Mouse (Mus musculus) stomach, postnatal 0 days (tissue): ENCODE measurements around the gene Sec14l4. TPM values are rescaled to one million over a fixed set of nuclear protein-coding genes. Genes with fewer than 3 reads are reported as not detected.

Source experiments
- ATAC-seq: fragments of 200-750 bp; cut with Nextera tagmentation; 2 replicates; pipeline ENCODE4 v1.8.0; 2017; ENCODE audit not compliant: low FRiP score, low TSS enrichment
- DNase-seq: peaks from one replicate; pipeline ENCODE4 v3.0.0-alpha.2; 2016; ENCODE audit warnings: low spot score
- H3K27ac ChIP-seq: fragments of 300-500 bp; sonication (generic); replicated peaks from 2 replicates; pipeline ENCODE4 v1.5.1; 2014; ENCODE audit warnings: mild to moderate bottlenecking, control low read depth
- H3K27me3 ChIP-seq: fragments of 300-500 bp; sonication (generic); 2 replicates; pipeline ENCODE4 v1.6.1; 2014; ENCODE audit warnings: low read length; ENCODE audit not compliant: control insufficient read depth, insufficient read depth
- H3K36me3 ChIP-seq: fragments of 300-500 bp; sonication (generic); 2 replicates; pipeline ENCODE4 v1.6.1; 2014; ENCODE audit warnings: low read length, mixed read lengths; ENCODE audit not compliant: control insufficient read depth, insufficient read depth
- H3K4me1 ChIP-seq: fragments of 300-500 bp; sonication (generic); replicated peaks from 2 replicates; pipeline ENCODE4 v1.6.1; 2014; ENCODE audit warnings: antibody characterized with exemption; ENCODE audit not compliant: control insufficient read depth, insufficient read depth
- H3K4me2 ChIP-seq: fragments of 300-500 bp; sonication (generic); replicated peaks from 2 replicates; pipeline ENCODE4 v1.6.1; 2014; ENCODE audit warnings: low read depth, mild to moderate bottlenecking, control low read depth, moderate library complexity
- H3K4me3 ChIP-seq: fragments of 300-500 bp; sonication (generic); 2 replicates; pipeline ENCODE4 v1.5.1; 2014; ENCODE audit warnings: low read depth, low read length, control low read depth
- H3K9ac ChIP-seq: fragments of 300-500 bp; sonication (generic); 2 replicates; pipeline ENCODE4 v1.6.1; 2014; ENCODE audit warnings: mild to moderate bottlenecking, low read length, control low read depth, mixed read lengths
- H3K9me3 ChIP-seq: fragments of 300-500 bp; sonication (generic); 2 replicates; pipeline ENCODE4 v1.6.1; 2016; ENCODE audit warnings: low read length; ENCODE audit not compliant: control insufficient read depth
- CTCF ChIP-seq: IDR thresholded peaks from 2 replicates; pipeline ENCODE4 v1.5.1; 2016; ENCODE audit warnings: antibody characterized with exemption, low read depth, mild to moderate bottlenecking, moderate library complexity
- EP300 ChIP-seq: optimal IDR thresholded peaks from 2 replicates; pipeline ENCODE3; 2016; ENCODE audit warnings: antibody characterized with exemption
- WGBS: fragments of 180-500 bp; shearing (Covaris S2); extraction: QIAGEN DNeasy Blood & Tissue Kit; methylation state at CpG from one replicate; pipeline ENCODE4 v1.1.7; 2014; 5-methylcytosine and 5-hydroxymethylcytosine counted together
- polyA plus RNA-seq: library from polyadenylated mRNA; unstranded; fragments of >200 nt; fragmentation: Nextera tagmentation; extraction: Ambion mirVana; gene quantifications from 2 replicates; pipeline ENCODE4 v1.2.1, GENCODE M21; 2015

Gene Sec14l4
- polyA plus RNA-seq, 1 experiment from 2014 or later: 2.5 TPM

DNA sequence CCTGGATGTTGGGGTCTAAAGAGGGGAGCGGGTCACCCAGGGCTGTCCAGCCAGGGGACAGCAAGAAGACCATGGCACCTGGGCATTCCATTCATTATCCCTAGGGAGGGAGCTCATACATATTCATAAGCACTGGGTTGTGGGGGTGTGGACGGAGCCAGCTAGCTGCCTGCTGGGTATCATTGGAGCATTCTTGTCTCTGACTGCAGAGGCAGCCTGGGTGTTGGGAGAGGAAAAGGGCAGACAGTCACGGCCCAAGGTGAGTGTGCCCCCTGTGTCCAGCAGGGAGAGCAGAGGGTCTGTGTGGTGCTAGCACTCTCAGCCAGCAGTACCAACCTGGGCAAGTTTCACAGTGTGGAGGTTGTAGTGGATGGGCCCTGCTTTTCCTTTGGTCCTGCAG is 41.5 kb upstream of the Sec14l4 start:
- H3K9me3 ChIP-seq: no peaks in the 10 kb centered on the region
- no peaks in the 10 kb centered on the region for H3K27me3 ChIP-seq
- 64% methylated on average over 3 of the region's 3 CpGs for WGBS
- ATAC-seq (no peak; the same call in 1 of the 2 replicates), DNase-seq (no peak)
- H3K4me1 ChIP-seq: 0 out of 2 replicates have a peak, but pooled peaks cover 2% of the 10 kb centered on the region
- H3K9ac ChIP-seq: no peak overlapping the region
- no peak for TF ChIP-seq CTCF
- TF ChIP-seq EP300: no peak
- H3K27ac ChIP-seq: no peak overlapping the region
- H3K36me3 ChIP-seq: no peaks in the 10 kb centered on the region
- no peak overlapping the region for H3K4me3 ChIP-seq
- no peak overlapping the region for H3K4me2 ChIP-seq

DNA sequence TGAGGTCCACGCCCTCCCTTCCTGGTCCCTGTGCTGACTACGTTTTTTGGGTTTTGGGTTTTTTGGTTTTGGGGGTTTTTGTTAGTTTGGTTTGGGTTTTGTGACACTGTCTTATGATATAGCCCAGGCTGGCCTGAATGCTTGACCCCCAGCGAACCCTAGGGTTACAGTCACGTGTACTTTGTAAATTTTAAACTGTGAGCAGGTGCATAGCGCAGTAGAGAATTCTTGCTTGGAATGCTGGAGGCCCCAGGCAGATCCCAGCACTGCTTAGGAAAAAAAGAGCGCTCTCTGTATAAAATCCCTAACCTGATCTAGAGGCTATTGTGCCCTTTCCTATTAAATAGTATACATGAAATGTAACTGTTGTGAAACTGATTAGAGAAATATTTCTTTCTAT is 38.1 kb upstream of the Sec14l4 start:
- no peak for ATAC-seq
- 70% methylated on average over 6 of the region's 6 CpGs for WGBS
- H3K4me2 ChIP-seq: no peak overlapping the region
- no peak for TF ChIP-seq EP300
- TF ChIP-seq CTCF: no peak
- H3K4me1 ChIP-seq: no peaks in the 10 kb centered on the region
- H3K9me3 ChIP-seq: no peaks in the 10 kb centered on the region
- H3K36me3 ChIP-seq: no peaks in the 10 kb centered on the region
- H3K4me3 ChIP-seq: no peak overlapping the region
- H3K27ac ChIP-seq: no peak overlapping the region
- H3K9ac ChIP-seq: no peak overlapping the region
- 0 out of 2 replicates have a peak, but pooled peaks cover 3% of the 10 kb centered on the region for H3K27me3 ChIP-seq
- DNase-seq: no peak

DNA sequence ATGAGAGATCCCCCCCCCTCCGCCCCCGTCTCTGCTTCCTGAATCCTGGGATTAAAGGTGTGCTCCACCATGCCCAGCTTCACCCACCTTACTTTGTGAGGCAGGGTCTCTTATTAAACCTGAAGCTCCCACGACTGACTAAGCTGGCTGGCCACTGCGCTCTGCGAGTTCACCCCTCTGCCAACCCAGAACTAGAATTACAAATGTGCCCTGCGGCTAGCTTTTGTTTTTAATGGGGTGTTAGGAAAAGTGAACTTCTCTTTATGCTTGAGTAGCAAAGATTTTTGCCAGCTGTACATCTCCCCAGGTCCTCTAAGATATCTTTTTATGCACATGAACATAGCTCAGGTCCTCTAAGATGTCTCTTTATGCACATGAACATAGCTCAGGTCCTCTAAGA is 37.3 kb upstream of the Sec14l4 start:
- no peaks in the 10 kb centered on the region for H3K36me3 ChIP-seq
- H3K4me3 ChIP-seq: no peak overlapping the region
- no peaks in the 10 kb centered on the region for H3K4me1 ChIP-seq
- no peaks in the 10 kb centered on the region for H3K9me3 ChIP-seq
- no peak overlapping the region for H3K27ac ChIP-seq
- peaks cover 5% of the 10 kb centered on the region for H3K27me3 ChIP-seq
- ATAC-seq (no peak), DNase-seq (no peak)
- H3K4me2 ChIP-seq: no peak overlapping the region
- TF ChIP-seq EP300 (no peak), CTCF (no peak)
- 89% methylated on average over 6 of the region's 6 CpGs for WGBS
- H3K9ac ChIP-seq: no peak overlapping the region

DNA sequence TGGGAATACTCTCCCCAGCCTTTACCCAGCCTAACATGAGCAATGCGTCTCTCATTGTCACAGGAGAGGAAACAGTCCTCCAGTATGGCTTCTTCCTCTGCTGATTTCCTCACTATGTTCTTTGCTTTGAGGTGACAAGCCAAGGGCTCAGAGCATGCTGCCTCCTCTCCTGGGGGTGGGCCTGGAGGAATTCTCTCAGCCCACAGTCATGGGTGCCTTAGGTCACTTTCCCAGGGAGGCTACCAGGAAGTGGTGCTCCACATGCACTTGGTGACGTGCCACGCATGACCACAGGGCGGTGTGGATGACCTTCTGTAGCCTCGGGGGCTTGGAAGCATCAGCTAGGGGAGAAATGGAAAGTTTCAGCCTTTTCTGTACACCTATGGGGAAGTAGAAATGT is 35.8 kb upstream of the Sec14l4 start:
- 81% methylated on average over 5 of the region's 5 CpGs for WGBS
- Histone ChIP-seq H3K9ac (no peak overlapping the region), H3K9me3 (no peaks in the 10 kb centered on the region), H3K4me2 (no peak overlapping the region), H3K27me3 (peaks cover 5% of the 10 kb centered on the region), H3K4me1 (no peaks in the 10 kb centered on the region), H3K36me3 (no peaks in the 10 kb centered on the region), H3K27ac (no peak overlapping the region), H3K4me3 (no peak overlapping the region)
- no peak for DNase-seq
- TF ChIP-seq EP300 (no peak), CTCF (no peak)
- ATAC-seq: peak; percentile 33; the same call in 1 of the 2 replicates

DNA sequence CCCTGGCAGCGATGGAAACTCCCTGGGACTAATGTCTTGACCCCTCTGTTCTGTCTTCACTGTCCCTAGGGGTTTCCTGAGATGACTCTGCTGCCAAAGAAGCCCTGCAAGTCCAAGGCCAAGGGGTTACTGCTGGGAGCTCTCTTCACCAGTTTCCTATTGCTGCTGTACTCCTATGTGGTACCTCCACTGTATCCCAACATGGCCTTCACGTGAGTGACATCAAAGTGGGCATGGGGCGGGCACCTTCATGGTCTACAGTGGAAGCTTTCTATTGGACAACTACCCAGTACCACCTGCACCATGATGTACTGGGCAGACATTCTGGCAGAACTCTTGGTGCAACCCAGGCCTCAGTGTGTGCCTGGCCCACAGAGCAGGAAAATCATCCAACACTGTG is 34.4 kb upstream of the Sec14l4 start:
- Histone ChIP-seq H3K4me3 (no peak overlapping the region), H3K27me3 (peaks cover 5% of the 10 kb centered on the region), H3K36me3 (no peaks in the 10 kb centered on the region), H3K27ac (no peak overlapping the region), H3K9me3 (no peaks in the 10 kb centered on the region), H3K4me2 (no peak overlapping the region), H3K9ac (no peak overlapping the region), H3K4me1 (no peaks in the 10 kb centered on the region)
- WGBS: 78% methylated on average over 3 of the region's 3 CpGs
- ATAC-seq: no peak
- no peak for DNase-seq
- TF ChIP-seq EP300: no peak
- TF ChIP-seq CTCF: no peak

DNA sequence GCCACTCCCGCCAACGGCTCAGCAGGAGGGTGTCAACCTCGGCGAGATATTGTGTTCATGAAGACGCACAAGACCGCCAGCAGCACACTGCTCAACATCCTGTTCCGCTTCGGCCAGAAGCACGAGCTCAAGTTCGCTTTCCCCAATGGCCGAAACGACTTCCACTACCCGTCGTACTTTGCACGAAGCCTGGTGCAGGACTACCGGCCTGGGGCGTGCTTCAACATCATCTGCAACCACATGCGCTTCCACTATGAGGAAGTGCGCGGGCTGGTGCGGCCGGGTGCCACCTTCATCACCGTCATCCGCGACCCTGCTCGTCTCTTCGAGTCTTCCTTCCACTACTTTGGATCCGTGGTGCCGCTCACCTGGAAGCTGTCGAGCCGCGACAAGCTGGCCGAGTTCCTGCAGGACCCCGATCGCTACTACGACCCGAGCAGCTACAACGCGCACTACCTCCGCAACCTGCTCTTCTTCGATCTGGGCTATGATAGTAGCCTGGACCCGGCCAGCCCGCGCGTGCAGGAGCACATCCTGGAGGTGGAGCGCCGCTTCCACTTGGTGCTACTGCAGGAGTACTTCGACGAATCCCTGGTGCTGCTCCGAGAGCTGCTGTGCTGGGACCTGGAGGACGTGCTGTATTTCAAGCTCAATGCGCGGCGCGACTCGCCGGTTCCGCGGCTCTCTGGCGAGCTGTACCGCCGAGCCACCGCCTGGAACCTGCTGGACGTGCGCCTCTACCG is 33.1 kb upstream of the Sec14l4 start:
- WGBS: 21% methylated on average over 65 of the region's 66 CpGs
- no peaks in the 10 kb centered on the region for H3K4me1 ChIP-seq
- DNase-seq: no peak
- H3K4me3 ChIP-seq: peak overlapping the region; percentile 17
- H3K27ac ChIP-seq: no peak overlapping the region
- H3K9me3 ChIP-seq: no peaks in the 10 kb centered on the region
- no peaks in the 10 kb centered on the region for H3K36me3 ChIP-seq
- H3K27me3 ChIP-seq: peaks cover 5% of the 10 kb centered on the region
- ATAC-seq: no peak
- no peak overlapping the region for H3K9ac ChIP-seq
- H3K4me2 ChIP-seq: peak overlapping the region; percentile 31
- no peak for TF ChIP-seq EP300
- no peak for TF ChIP-seq CTCF
